Mouse (Mus musculus) hindbrain, embryonic 15.5 days (tissue): ENCODE data around the gene Ndufv2. TPM values are rescaled to one million over a fixed set of nuclear protein-coding genes. Genes with fewer than 3 reads are reported as not detected.

Experiments
- ATAC-seq: fragments of 200-750 bp; cut with Nextera tagmentation; 2 replicates; pipeline ENCODE4 v1.8.0; 2017; ENCODE audit warnings: low read depth, moderate number of reproducible peaks, moderate TSS enrichment; ENCODE audit not compliant: low FRiP score
- H3K27ac ChIP-seq: fragments of 300-500 bp; sonication (generic); replicated peaks from 2 replicates; pipeline ENCODE4 v1.5.1; 2015; ENCODE audit warnings: mild to moderate bottlenecking, inconsistent platforms
- H3K27me3 ChIP-seq: fragments of 300-500 bp; sonication (generic); 2 replicates; pipeline ENCODE4 v1.6.1; 2015; ENCODE audit warnings: control low read depth, inconsistent platforms
- H3K36me3 ChIP-seq: fragments of 300-500 bp; sonication (generic); 2 replicates; pipeline ENCODE4 v1.6.1; 2015; ENCODE audit warnings: control low read depth, inconsistent platforms
- H3K4me1 ChIP-seq: fragments of 300-500 bp; sonication (generic); replicated peaks from 2 replicates; pipeline ENCODE4 v1.6.1; 2015; ENCODE audit warnings: control low read depth, inconsistent platforms
- H3K4me2 ChIP-seq: fragments of 300-500 bp; sonication (generic); 2 replicates; pipeline ENCODE4 v1.6.1; 2015; ENCODE audit warnings: moderate library complexity, mild to moderate bottlenecking, inconsistent platforms
- H3K4me3 ChIP-seq: fragments of 300-500 bp; sonication (generic); 2 replicates; pipeline ENCODE4 v1.5.1; 2015; ENCODE audit warnings: mild to moderate bottlenecking, inconsistent platforms
- H3K9ac ChIP-seq: fragments of 300-500 bp; sonication (generic); 2 replicates; pipeline ENCODE4 v1.6.1; 2015; ENCODE audit warnings: inconsistent platforms
- H3K9me3 ChIP-seq: fragments of 300-500 bp; sonication (generic); 2 replicates; pipeline ENCODE4 v1.6.1; 2016; ENCODE audit warnings: control low read depth, inconsistent platforms
- WGBS: fragments of 180-500 bp; shearing (Covaris S2); methylation state at CpG from one replicate; pipeline ENCODE4 v1.1.7; 2015; 5-methylcytosine and 5-hydroxymethylcytosine counted together
- polyA plus RNA-seq: library from polyadenylated mRNA; unstranded; fragments of >200 nt; fragmentation: Nextera tagmentation; extraction: Ambion mirVana; gene quantifications from 2 replicates; pipeline ENCODE4 v1.2.1, GENCODE M21; 2015

The Ndufv2 gene
- polyA plus RNA-seq, 1 experiment from 2014 or later: 375 TPM

DNA sequence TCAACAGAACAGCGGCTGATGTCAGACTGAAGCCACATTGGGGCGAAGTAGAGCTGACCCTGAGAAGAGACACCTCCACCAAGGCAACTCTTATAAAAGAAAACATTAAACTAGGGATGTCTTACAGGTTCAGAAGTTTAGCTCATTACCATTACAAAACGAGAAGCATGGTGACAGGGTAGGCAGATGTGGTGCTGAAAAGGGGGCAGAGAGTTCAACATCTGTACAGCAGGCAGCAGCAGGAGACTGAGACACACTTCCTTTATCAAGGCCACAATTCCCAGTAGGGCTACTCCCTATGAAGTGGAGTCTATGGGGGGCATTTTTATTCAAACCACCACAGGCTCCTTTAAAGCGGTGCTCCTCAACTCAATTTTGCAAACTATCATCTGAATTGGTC is 6.8 kb upstream of the Ndufv2 start:
- Histone ChIP-seq H3K9me3 (no peaks in the 10 kb centered on the region), H3K9ac (no peak overlapping the region), H3K27ac (no peak overlapping the region), H3K4me2 (no peak overlapping the region), H3K27me3 (no peaks in the 10 kb centered on the region), H3K36me3 (no peaks in the 10 kb centered on the region), H3K4me1 (peaks cover 16% of the 10 kb centered on the region), H3K4me3 (no peak overlapping the region)
- whole genome bisulfite sequencing: 87% methylated on average over 4 of the region's 4 CpGs
- ATAC-seq: no peak

DNA sequence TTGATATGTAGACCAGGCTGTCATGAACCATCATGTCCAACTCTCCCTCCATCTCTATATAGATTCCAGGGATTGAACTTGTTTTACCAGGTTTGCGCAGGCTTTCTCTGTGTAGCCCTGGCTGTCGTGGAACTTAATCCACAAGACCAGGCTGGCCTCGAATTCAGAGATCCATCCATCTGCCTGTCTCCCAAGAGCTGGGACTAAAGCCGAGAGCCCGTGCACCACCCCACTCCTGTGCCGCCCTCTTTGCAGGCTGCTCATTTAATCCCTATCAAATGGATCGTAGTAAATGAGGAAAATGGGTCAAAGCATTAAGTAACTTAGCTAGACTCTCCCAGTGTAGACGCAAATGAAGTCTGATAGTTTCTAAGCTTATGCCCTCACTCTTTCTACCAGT is 6.1 kb upstream of the Ndufv2 start:
- H3K4me3 ChIP-seq: no peak overlapping the region
- H3K36me3 ChIP-seq: no peaks in the 10 kb centered on the region
- no peaks in the 10 kb centered on the region for H3K9me3 ChIP-seq
- H3K27ac ChIP-seq: no peak overlapping the region
- no peak overlapping the region for H3K4me2 ChIP-seq
- H3K4me1 ChIP-seq: peaks cover 14% of the 10 kb centered on the region
- no peaks in the 10 kb centered on the region for H3K27me3 ChIP-seq
- ATAC-seq: no peak
- no peak overlapping the region for H3K9ac ChIP-seq
- WGBS: 73% methylated on average over 8 of the region's 8 CpGs

DNA sequence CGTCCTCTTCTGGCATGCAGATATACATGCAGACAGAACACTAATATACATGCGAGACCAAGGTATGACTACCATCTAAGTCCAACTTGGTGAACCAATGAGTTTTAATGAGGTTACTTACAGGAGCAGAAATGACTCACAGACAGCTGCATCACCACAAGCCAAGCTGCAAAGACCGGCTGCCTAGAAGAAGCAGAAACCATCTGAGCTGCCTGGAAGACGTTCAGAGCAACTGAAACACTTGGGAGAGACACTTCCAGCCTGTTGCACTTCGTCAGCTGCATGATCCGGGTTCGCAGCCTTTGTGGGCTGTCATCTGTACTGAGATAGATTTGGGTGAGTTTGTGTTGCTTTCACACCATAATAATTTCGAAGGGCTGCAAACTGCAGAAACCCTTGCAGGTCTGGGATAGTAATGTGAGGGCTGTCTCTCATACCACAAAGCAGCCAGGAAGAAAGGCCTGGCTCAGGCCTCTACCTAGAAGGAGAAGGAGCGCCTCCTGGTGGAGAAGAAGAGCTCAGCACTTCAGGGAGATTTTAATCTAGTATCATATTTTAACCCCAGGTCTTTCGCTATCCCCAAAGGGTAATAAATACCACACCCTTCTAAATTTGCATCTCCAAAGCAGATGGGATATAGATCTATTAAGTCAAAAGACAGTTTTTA is 5.4 kb upstream of the Ndufv2 start:
- no peak overlapping the region for H3K4me3 ChIP-seq
- 0 out of 2 replicates have a peak overlapping the region, but pooled peaks have one; percentile 14 for H3K4me2 ChIP-seq
- ATAC-seq: no peak
- 49% methylated on average over 10 of the region's 10 CpGs for WGBS
- H3K27ac ChIP-seq: no peak overlapping the region
- H3K9me3 ChIP-seq: no peaks in the 10 kb centered on the region
- H3K36me3 ChIP-seq: no peaks in the 10 kb centered on the region
- peaks cover 9% of the 10 kb centered on the region for H3K4me1 ChIP-seq
- no peak overlapping the region for H3K9ac ChIP-seq
- no peaks in the 10 kb centered on the region for H3K27me3 ChIP-seq

DNA sequence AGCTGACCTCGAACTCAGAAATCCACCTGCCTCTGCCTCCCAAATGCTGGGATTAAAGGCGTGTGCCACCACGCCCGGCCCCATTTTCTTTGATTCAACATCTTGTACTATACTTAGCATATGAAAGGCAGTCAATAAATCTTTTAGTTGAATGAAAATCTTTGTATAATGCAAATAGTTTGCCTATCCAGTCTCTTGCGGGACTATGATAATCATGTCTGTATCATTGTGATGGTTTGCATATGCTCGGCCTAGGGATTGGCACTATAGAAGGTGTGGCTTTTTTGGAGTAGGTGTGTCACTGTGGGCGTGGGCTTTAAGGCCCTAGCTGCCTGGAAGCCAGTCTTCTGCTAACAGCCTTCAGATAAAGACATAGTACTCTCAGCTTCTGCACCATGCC is 2.7 kb upstream of the Ndufv2 start:
- ATAC-seq: no peak
- 85% methylated on average over 7 of the region's 7 CpGs for WGBS

DNA sequence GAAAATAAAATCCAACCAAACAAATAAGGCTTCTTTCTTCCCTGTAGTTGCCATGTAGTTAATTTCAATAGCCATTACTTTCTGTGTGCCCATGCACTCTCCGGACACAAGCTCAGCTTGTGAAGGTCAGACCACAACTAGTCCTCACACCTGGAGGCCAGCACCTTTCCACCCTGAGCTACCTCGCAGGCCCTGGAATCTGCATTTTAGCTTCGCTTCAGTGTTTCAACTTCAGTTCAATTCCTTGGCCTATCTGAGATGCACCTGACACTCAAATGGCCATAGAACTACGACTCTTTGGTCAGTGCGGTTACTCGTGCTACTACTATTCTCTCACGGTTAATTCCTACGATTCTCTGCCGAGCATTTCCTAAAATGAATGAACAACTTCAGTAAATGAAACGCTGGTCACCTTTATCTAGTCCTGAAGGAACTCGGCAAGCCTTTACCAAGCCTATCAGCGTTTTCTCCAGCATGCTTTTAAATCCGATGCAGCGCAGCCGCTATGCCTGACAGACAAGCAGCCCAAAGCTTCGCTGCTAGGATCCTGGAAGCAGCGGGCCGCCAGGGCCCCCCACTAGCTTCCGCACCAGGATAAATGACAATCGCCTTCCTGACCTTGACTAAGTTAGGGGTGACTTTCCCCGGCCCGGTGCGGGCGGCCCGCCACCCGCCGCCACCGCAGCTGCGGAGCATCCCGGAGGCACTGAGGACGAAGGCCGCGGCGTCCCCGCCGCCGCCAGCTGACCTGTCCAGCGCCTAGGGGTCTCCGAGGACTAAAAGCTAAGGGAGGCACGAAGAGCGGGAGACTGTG is 586 bp downstream of the Ndufv2 start:
- H3K27ac ChIP-seq: peak overlapping the region; percentile 95
- peak overlapping the region; percentile 85 for H3K4me2 ChIP-seq
- no peaks in the 10 kb centered on the region for H3K9me3 ChIP-seq
- H3K27me3 ChIP-seq: no peaks in the 10 kb centered on the region
- peaks cover 24% of the 10 kb centered on the region for H3K4me1 ChIP-seq
- under 1% methylated on average over 41 of the region's 41 CpGs for WGBS
- peak overlapping the region; percentile 81 for H3K9ac ChIP-seq
- no peak for ATAC-seq
- peak overlapping the region; percentile 81 for H3K4me3 ChIP-seq
- no peaks in the 10 kb centered on the region for H3K36me3 ChIP-seq

More for the DNA sequence above, 2.7 kb upstream of the Ndufv2 start:
- Histone ChIP-seq H3K9me3 (no peaks in the 10 kb centered on the region), H3K9ac (no peak overlapping the region), H3K4me1 (peaks cover 18% of the 10 kb centered on the region), H3K4me3 (no peak overlapping the region), H3K27me3 (no peaks in the 10 kb centered on the region), H3K36me3 (no peaks in the 10 kb centered on the region), H3K4me2 (no peak overlapping the region), H3K27ac (no peak overlapping the region)

DNA sequence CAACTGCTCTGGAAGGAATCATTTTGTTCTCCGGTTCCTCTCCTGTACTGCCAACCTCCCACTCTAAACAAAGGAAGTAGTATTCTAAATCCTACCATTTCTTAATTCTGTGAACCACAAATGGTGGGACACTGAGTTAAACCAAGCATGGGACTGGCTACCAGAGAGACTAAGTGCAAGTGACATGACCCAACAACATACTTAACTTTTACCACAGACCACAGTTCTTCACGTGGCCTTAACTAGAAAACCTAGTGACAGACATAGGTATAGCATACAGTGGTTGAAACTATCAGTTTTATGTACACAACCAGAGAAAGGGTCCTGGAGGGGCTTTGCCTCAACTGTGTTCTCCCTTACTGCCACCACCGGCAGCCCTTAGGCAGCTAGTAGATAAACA is 8.7 kb downstream of the Ndufv2 start:
- no peaks in the 10 kb centered on the region; the same call in 1 of the 2 replicates for H3K4me1 ChIP-seq
- peaks cover 9% of the 10 kb centered on the region for H3K36me3 ChIP-seq
- no peak for ATAC-seq
- no peaks in the 10 kb centered on the region for H3K27me3 ChIP-seq
- H3K9me3 ChIP-seq: no peaks in the 10 kb centered on the region
- 88% methylated on average over 3 of the region's 3 CpGs for WGBS
- H3K27ac ChIP-seq: no peak overlapping the region
- H3K4me3 ChIP-seq: no peak overlapping the region
- no peak overlapping the region for H3K9ac ChIP-seq
- no peak overlapping the region for H3K4me2 ChIP-seq

DNA sequence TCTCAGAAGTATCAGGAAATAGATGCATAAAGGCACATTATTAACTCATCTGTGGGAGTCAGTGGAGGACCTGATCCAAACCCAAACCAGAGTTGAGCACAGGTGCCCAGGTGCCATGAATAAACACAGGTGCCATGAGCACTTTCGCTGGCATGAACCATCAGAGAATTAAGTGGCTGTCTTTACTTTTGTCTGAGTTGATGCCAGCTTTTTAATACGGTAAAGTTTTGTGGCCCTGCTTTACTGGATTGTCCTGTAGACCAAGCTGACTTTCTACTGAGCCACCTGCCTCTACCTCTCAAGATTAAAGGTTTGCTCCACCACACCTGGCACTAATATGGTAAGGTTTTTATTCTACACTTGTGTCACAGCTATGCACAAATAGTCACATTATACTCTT is 9.3 kb downstream of the Ndufv2 start:
- WGBS: 94% methylated on average over 2 of the region's 2 CpGs
- no peaks in the 10 kb centered on the region for H3K27me3 ChIP-seq
- H3K4me3 ChIP-seq: no peak overlapping the region
- no peak overlapping the region for H3K27ac ChIP-seq
- no peaks in the 10 kb centered on the region for H3K9me3 ChIP-seq
- H3K4me2 ChIP-seq: no peak overlapping the region
- peaks cover 12% of the 10 kb centered on the region for H3K36me3 ChIP-seq
- H3K4me1 ChIP-seq: no peaks in the 10 kb centered on the region
- no peak for ATAC-seq
- H3K9ac ChIP-seq: no peak overlapping the region

DNA sequence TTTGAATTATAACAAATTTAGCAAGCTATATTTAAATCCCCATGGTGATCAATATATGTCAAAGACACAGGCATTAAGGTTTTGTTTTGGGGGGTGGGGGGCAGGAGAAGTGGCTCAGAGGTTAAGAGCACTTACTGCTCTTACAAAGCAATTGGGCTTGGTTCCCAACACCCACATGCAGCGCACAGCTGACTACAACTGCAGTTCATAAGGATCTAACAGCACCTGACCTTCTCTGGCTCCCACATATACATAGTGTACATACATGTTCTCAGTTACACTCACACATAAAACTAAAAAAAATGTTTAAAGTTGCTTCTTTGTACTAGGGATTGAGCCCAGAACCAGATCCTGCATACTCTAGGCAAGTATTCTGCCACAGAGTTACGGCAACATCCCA is 10.0 kb downstream of the Ndufv2 start:
- Histone ChIP-seq H3K9me3 (no peaks in the 10 kb centered on the region), H3K4me3 (no peak overlapping the region), H3K4me2 (no peak overlapping the region), H3K27ac (no peak overlapping the region), H3K27me3 (no peaks in the 10 kb centered on the region), H3K36me3 (peaks cover 18% of the 10 kb centered on the region), H3K4me1 (no peaks in the 10 kb centered on the region), H3K9ac (no peak overlapping the region)
- ATAC-seq: no peak
- 97% methylated on average over 2 of the region's 2 CpGs for WGBS

DNA sequence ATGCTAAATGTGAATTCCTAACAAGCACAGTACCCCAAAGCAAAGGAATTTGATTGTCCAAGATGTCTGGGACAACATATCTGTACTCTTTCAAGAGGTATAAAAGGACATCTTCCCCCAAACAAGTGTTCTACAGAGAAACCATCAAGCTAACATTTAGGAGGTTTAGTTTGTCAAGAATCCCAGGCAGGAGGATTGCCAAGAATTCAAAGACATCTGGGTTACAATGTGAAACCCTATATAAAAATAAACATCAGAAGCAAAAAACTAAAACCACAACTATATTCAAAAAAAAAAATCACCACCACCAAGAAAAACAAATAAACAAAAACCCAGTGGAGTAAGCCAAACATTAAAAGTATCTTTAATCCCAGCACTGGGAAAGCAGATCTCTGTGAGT is 11.1 kb downstream of the Ndufv2 start:
- no peak for ATAC-seq
- Histone ChIP-seq H3K27me3 (no peaks in the 10 kb centered on the region), H3K27ac (no peak overlapping the region), H3K36me3 (peaks cover 20% of the 10 kb centered on the region), H3K4me1 (no peaks in the 10 kb centered on the region), H3K9ac (no peak overlapping the region), H3K4me3 (no peak overlapping the region), H3K4me2 (no peak overlapping the region), H3K9me3 (no peaks in the 10 kb centered on the region)

DNA sequence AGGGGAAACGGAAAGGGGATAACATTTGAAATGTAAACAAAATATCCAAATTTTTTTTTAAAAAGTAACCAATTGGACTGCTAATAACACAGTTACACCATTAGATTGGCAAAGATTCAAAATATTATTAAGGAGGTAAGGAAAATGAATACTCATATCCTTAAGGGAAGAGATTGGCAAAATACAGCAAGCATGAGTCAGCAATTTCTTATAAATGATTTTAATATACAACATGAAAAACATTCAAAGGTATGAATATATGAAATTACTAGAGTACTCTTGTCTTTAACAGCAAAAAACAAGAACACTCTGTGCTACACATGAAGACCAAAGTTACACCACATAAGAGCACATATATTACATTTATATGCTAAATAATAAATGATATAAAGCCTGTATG is 16.3 kb downstream of the Ndufv2 start:
- H3K9me3 ChIP-seq: no peaks in the 10 kb centered on the region
- 93% methylated on average over 1 of the region's 1 CpGs for WGBS
- no peaks in the 10 kb centered on the region for H3K27me3 ChIP-seq
- no peaks in the 10 kb centered on the region for H3K4me1 ChIP-seq
- peaks cover 28% of the 10 kb centered on the region for H3K36me3 ChIP-seq
- no peak overlapping the region for H3K9ac ChIP-seq
- no peak overlapping the region for H3K4me2 ChIP-seq
- H3K27ac ChIP-seq: no peak overlapping the region
- H3K4me3 ChIP-seq: no peak overlapping the region
- ATAC-seq: no peak

DNA sequence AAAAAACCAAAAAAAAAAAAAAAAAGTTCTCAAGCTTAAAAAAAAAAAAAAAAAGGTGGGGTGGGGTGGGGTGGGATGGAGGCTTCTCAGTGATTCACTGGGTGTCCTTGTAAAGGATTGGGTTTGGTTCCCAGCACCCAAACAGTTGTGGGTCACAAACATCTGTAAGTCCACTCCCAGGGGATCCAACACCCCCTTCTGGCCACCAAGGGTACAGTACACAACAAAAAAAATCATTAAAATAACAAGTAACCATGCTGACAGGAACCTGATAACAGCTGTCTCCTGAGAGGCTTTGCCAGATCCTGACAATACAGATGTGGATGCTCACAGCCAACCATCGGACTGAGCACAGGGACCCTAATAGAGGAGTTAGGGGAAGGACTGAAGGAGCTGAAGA is 16.9 kb downstream of the Ndufv2 start:
- Histone ChIP-seq H3K4me2 (no peak overlapping the region), H3K4me1 (no peaks in the 10 kb centered on the region), H3K4me3 (no peak overlapping the region), H3K36me3 (peaks cover 33% of the 10 kb centered on the region), H3K9ac (no peak overlapping the region), H3K27me3 (no peaks in the 10 kb centered on the region), H3K9me3 (no peaks in the 10 kb centered on the region), H3K27ac (no peak overlapping the region)
- WGBS: 79% methylated on average over 1 of the region's 1 CpGs
- ATAC-seq: no peak

DNA sequence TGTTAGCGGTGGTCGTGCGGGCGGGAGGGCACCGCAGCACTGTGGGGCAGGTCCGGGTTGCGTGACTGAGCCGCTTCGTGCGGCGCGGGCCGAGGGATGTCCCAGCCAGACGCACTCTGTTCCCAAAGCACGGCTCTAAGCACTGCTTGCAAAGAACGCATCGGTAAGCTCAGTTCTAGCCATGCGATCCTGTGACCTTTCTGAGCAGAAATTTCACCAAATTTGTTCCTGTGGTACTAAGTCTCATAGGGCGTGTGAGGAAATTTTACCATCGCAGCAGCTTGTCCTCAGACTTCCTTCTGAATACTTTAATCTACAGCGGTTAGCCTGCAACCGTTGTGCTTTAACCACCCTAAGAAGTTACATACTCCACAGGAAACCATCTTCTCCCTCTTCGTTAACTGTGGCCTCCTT is 23.9 kb downstream of the Ndufv2 start:
- no peaks in the 10 kb centered on the region for H3K9me3 ChIP-seq
- H3K9ac ChIP-seq: peak overlapping the region; percentile 94
- H3K27ac ChIP-seq: peak overlapping the region; percentile 95
- peak; percentile 64 for ATAC-seq
- peaks cover 18% of the 10 kb centered on the region for H3K36me3 ChIP-seq
- no peaks in the 10 kb centered on the region for H3K27me3 ChIP-seq
- WGBS: under 1% methylated on average over 23 of the region's 23 CpGs
- peak overlapping the region; percentile 87 for H3K4me2 ChIP-seq
- peaks cover 30% of the 10 kb centered on the region for H3K4me1 ChIP-seq
- H3K4me3 ChIP-seq: peak overlapping the region; percentile 92
